Mouse (Mus musculus) ES-Bruce4 (cell line): Measurements from ENCODE around the gene Cep164. TPM values are rescaled to one million over a fixed set of nuclear protein-coding genes. Genes with fewer than 3 reads are reported as not detected.

Experiments
- H3K27ac ChIP-seq: 2 replicates; pipeline ENCODE4 v1.5.1; 2012; ENCODE audit warnings: low read length, inconsistent platforms; ENCODE audit not compliant: insufficient read depth
- H3K27me3 ChIP-seq: 2 replicates; pipeline ENCODE4 v1.6.1; 2012; ENCODE audit warnings: mild to moderate bottlenecking, low read length, inconsistent platforms; ENCODE audit not compliant: control insufficient read depth, poor library complexity, insufficient read depth, severe bottlenecking
- H3K36me3 ChIP-seq: 2 replicates; pipeline ENCODE4 v1.6.1; 2012; ENCODE audit warnings: inconsistent platforms, mild to moderate bottlenecking, low read length, moderate library complexity; ENCODE audit not compliant: control insufficient read depth, poor library complexity, insufficient read depth, severe bottlenecking
- H3K4me1 ChIP-seq: one replicate; pipeline ENCODE4 v1.8.1; 2011; ENCODE audit warnings: low read length; ENCODE audit not compliant: control insufficient read depth, insufficient read depth
- H3K4me3 ChIP-seq: 2 replicates; pipeline ENCODE4 v1.5.1; 2011; ENCODE audit warnings: low read depth, mild to moderate bottlenecking, low read length
- H3K9ac ChIP-seq: 2 replicates; pipeline ENCODE4 v1.6.1; 2012; ENCODE audit warnings: low read depth, mild to moderate bottlenecking, inconsistent platforms; ENCODE audit not compliant: poor library complexity, severe bottlenecking
- H3K9me3 ChIP-seq: replicated peaks from 2 replicates; pipeline ENCODE4 v1.6.1; 2012; ENCODE audit warnings: mild to moderate bottlenecking, low read length, inconsistent platforms; ENCODE audit not compliant: control insufficient read depth, poor library complexity, insufficient read depth, severe bottlenecking
- CTCF ChIP-seq: IDR thresholded peaks from one replicate; pipeline ENCODE4 v1.8.1; 2011; ENCODE audit warnings: low read depth, low read length
- EP300 ChIP-seq: IDR thresholded peaks from 2 replicates; pipeline ENCODE4 v1.6.1; 2011; ENCODE audit warnings: low read depth, low read length; ENCODE audit not compliant: insufficient read depth
- POLR2A ChIP-seq: IDR thresholded peaks from one replicate; pipeline ENCODE4 v1.8.1; 2011; ENCODE audit warnings: low read length; ENCODE audit not compliant: insufficient read depth
- polyA plus RNA-seq: library from polyadenylated mRNA; stranded (reverse); fragments of >200 nt; gene quantifications from 2 replicates; pipeline ENCODE4 v1.2.4, GENCODE M21; 2011; ENCODE audit warnings: low read depth; ENCODE audit not compliant: missing spikeins, insufficient read depth, insufficient read length

The Cep164 gene
- polyA plus RNA-seq, 1 experiment, result 33.4 TPM

DNA sequence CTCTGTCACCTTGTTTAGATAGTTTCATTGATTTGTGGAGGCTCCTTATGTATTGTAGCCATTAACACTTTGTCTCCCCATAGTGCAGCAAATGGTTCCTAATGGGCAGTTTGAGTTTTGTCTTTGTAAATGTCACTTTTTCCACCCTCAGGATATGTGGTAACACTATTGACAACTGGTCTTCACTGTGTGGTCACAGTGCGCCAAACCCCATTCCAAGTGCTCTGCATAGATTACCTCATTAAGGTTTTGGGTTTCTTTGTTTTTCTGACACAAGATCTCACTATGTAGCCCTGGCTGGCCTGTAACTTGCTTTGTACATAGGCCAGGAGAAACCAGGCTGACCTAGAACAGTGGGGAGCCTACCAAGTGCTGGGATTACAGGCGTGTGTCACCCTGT is 4.4 kb upstream of the Cep164 start:
- Histone ChIP-seq H3K9ac (no peak overlapping the region), H3K4me3 (no peak overlapping the region), H3K36me3 (no peaks in the 10 kb centered on the region), H3K27ac (no peak overlapping the region), H3K27me3 (no peaks in the 10 kb centered on the region), H3K4me1 (no peaks in the 10 kb centered on the region), H3K9me3 (no peaks in the 10 kb centered on the region)
- TF ChIP-seq EP300, result no peak
- no peak for TF ChIP-seq POLR2A
- no peak for TF ChIP-seq CTCF

DNA sequence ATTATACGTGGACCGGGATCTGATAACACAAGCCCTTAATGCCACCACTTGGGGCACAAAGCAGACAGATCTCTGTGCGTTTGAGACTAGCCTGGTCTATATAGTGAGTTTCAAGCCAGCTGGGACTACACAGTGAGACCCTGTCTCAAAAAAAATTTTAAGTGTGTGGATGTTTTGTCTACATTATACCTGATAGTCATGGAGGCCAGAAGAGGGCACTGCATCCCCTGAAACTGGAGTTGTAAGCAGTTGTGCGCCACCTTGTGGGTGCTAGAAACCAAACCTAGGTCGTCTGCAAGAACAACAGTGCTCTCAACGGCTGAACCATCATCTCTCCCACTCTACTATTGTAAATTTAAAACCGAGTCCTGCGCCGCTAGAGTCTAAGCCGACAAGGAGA is 616 bp upstream of the Cep164 start:
- Histone ChIP-seq H3K36me3 (no peaks in the 10 kb centered on the region), H3K9ac (no peak overlapping the region), H3K4me1 (no peaks in the 10 kb centered on the region), H3K27ac (no peak overlapping the region), H3K9me3 (no peaks in the 10 kb centered on the region), H3K4me3 (peak overlapping the region; percentile 52), H3K27me3 (no peaks in the 10 kb centered on the region)
- TF ChIP-seq CTCF, result peak; percentile 99
- TF ChIP-seq EP300, result 0 out of 2 replicates have a peak, but pooled peaks have one; percentile 60
- TF ChIP-seq POLR2A, result no peak

DNA sequence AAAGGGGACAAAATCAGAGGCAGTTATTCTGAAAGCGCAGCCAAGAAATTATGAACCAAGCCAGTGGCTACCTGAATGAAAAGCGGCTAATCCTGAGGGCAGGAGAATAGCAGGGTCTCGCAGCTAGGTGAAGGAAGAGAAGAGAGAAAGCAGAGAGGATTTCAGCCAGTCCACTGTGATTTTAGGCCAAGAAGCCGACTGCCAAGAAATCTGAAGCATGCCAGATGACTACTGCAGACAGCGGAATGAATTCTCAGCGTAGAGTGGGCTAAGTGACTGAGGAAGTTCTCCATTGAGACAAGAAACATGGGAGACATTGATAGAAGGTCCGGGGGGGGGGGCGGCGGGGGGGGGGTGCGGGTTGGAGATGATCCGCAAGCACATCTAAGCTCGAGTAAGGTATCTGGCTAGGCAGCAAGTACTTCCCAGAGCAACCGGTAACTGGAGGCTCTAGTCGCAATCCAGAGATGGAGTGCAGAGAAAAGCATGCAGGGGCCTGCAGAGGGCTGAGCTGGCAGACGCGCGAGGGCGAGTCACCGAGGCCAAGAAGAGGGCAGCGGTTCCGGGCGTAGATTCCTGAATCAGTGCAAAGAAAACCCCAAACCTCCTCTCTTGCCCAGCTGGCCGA is 714 bp downstream of the Cep164 start:
- no peaks in the 10 kb centered on the region for H3K27me3 ChIP-seq
- H3K4me1 ChIP-seq, result no peaks in the 10 kb centered on the region
- H3K4me3 ChIP-seq, result peak overlapping the region; percentile 77
- no peaks in the 10 kb centered on the region for H3K36me3 ChIP-seq
- H3K9ac ChIP-seq, result peak overlapping the region; percentile 47
- no peaks in the 10 kb centered on the region for H3K9me3 ChIP-seq
- no peak for TF ChIP-seq POLR2A
- no peak for TF ChIP-seq EP300
- TF ChIP-seq CTCF, result no peak
- H3K27ac ChIP-seq, result no peak overlapping the region

DNA sequence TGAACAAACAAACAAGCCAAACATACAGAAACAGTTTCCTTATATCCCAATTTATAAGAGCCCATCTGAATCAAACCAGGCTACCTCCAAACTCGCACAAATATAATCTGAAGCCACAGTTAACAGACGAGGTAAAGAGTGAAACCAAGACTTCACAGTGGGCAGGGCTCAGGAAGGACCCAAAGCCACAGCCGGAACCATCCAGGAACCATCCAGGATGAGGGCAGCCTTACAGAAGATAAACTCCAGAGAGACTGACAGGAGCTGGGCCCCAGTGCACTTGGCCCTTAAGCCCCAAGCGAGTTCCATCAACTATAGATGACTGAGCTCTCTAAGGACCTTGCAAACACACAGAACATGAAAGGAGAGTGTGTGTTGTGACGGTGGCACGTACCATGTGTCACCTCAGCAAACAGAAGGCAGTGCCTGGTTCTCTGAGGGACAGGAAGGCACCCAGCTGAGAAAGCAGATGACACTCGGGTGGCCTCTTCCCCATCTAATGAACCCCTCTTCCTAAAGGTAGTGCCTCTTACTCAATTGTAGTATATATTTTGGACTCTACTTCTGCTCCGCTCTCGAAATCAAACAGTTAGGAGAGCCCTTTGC is 10.0 kb downstream of the Cep164 start:
- H3K9me3 ChIP-seq, result no peaks in the 10 kb centered on the region
- no peak overlapping the region for H3K4me3 ChIP-seq
- peaks cover 3% of the 10 kb centered on the region for H3K4me1 ChIP-seq
- H3K36me3 ChIP-seq, result no peaks in the 10 kb centered on the region
- no peaks in the 10 kb centered on the region for H3K27me3 ChIP-seq
- H3K9ac ChIP-seq, result no peak overlapping the region
- TF ChIP-seq POLR2A (no peak), CTCF (no peak)
- H3K27ac ChIP-seq, result no peak overlapping the region

DNA sequence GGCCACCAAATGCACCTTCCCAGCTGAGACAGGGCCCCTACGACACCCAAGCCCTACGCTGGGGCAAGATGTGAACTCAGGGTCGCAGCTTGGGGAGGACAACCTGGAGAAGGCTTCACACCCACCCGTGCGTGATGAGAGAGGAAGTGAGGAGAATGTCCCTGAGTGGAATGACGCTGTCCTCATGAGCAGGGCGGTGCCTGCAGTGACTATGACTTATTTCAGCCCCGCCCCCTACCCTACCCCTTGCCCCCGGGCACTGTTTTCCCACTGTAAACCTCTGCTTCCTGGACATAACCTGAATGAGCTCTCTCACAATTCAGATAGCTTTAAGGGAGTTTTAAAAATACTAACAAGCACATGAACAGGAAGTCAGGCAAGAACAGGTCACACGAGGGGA is 13.0 kb downstream of the Cep164 start:
- Histone ChIP-seq H3K36me3 (no peaks in the 10 kb centered on the region), H3K9ac (no peak overlapping the region), H3K4me1 (peaks cover 3% of the 10 kb centered on the region), H3K27ac (no peak overlapping the region), H3K9me3 (no peaks in the 10 kb centered on the region), H3K27me3 (no peaks in the 10 kb centered on the region), H3K4me3 (no peak overlapping the region)
- no peak for TF ChIP-seq CTCF
- no peak for TF ChIP-seq POLR2A
- no peak for TF ChIP-seq EP300

DNA sequence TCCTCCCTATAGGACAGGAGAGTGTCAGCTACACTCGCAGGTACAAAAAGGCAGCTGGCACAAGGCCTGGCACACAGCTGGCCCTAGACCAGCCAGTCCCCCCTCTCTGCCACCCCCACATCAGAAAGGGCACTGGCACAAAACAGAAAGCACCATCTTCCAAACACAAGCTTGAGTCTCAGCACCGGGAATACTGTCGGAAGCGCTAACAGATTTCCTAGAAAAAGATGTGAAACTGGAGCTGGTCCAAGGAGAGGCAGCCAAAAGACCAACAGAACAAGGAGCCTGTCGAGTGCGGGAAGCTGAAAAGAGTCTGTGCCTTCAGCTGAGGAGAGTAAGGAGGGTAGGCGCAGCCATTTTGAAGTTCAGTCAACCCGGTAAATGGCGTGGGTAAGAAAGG is 13.4 kb downstream of the Cep164 start:
- no peaks in the 10 kb centered on the region for H3K9me3 ChIP-seq
- TF ChIP-seq POLR2A, result no peak
- no peak for TF ChIP-seq CTCF
- TF ChIP-seq EP300, result no peak
- no peaks in the 10 kb centered on the region for H3K27me3 ChIP-seq
- H3K27ac ChIP-seq, result no peak overlapping the region
- H3K36me3 ChIP-seq, result no peaks in the 10 kb centered on the region
- H3K4me3 ChIP-seq, result no peak overlapping the region
- peaks cover 3% of the 10 kb centered on the region for H3K4me1 ChIP-seq
- no peak overlapping the region for H3K9ac ChIP-seq
